In the genomic region with DNA sequence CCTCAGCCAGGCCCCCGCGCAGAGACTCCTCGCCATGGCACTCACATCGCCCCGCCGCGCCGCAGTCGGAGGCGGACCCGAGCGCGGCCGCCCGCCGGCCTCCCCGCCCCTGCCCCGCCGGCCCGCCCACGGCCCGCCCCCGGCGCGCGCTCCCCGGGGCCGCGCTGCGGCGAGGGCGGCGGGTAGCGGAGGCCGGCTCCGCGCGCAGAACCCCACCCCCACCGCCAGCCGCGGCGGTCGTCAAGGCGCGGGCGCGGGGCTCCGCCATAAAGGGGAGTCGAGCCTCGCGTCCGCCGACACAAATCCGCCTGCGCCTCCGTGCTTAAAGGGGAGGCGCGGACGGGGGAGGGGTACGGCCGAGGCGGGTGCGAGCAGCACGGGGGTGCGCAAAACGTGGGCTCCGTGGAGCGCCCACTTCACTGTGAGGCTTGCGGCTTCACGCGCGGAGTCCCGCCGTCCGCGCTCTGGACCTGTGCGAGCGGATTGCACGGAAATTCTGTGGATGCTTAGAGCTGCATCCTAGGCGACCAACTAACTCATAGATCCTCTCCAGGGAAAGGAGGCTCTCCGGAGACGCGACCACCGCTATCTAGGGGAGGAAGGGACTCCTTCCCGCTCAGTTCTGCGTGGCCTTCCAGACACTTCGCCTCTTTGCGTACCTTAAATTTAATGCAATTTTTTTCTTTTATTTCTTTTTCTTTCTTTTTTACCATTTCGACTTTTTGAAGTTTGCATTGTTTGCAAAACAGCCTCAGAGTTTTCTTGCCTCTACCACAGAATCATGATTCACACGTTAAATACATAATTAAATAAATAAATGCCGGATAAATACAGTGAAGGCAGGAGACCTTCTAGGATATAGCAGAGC, we compare ENCODE assay signal across 8 mouse cellular contexts. TPM values are rescaled to one million over a fixed set of nuclear protein-coding genes. Genes with fewer than 3 reads are reported as not detected.
DNase-seq lines count a peak whose midpoint lies in the region; ATAC-seq and TF ChIP-seq lines count a peak whose summit lies in the region.

Gene Fam69a (minus strand): TSS at position 119 of the 868 bp plus-strand sequence.

- H3K4me3 ChIP-seq in embryonic facial prominence, embryonic 14.5 days (ENCODE audit: low read depth, low read length) = peak within 1 kb of the TSS; percentile 82
- peak within 1 kb of the TSS; percentile 77 for H3K4me3 ChIP-seq in kidney, embryonic 14.5 days (ENCODE audit: low read length)
- H3K4me3 ChIP-seq in midbrain, postnatal 0 days (ENCODE audit: low read depth, low read length) = peak within 1 kb of the TSS; percentile 91

- peak; percentile 93 for ATAC-seq in embryonic facial prominence, embryonic 14.5 days (ENCODE audit: low read depth)
- peak; percentile 93 for ATAC-seq in kidney, embryonic 14.5 days (ENCODE audit: low FRiP score, low TSS enrichment)
- peak; percentile 94 for ATAC-seq in midbrain, postnatal 0 days (ENCODE audit: low FRiP score)

- peak within 1 kb of the TSS; percentile 86 for H3K27ac ChIP-seq in embryonic facial prominence, embryonic 14.5 days (replicated peaks; ENCODE audit: low read depth, low read length)
- H3K27ac ChIP-seq in kidney, embryonic 14.5 days (ENCODE audit: low read depth, low read length) = peak within 1 kb of the TSS; percentile 81
- peak within 1 kb of the TSS; percentile 97 for H3K27ac ChIP-seq in midbrain, postnatal 0 days (ENCODE audit: low read depth, low read length)

- DNase-seq in 3T3-L1 (ENCODE audit: low read depth, low spot score) = peak; percentile 61
- peak; percentile 47 for DNase-seq in adrenal gland, adult 8-10 months
- peak; percentile 95 for DNase-seq in embryonic facial prominence, embryonic 14.5 days (ENCODE audit: low spot score)
- peak; percentile 55 for DNase-seq in heart, adult 8-10 months (ENCODE audit: low spot score)
- DNase-seq in liver = peak; percentile 87
- peak; percentile 95 for DNase-seq in midbrain, postnatal 0 days (ENCODE audit: low spot score)
- peak; percentile 74 to 88 for DNase-seq in spleen, postnatal 10 days (ENCODE audit: low spot score in 2 of 2)

- WGBS in embryonic facial prominence, embryonic 14.5 days = under 1% methylated on average over 51 of the region's 91 CpGs
- under 1% methylated on average over 51 of the region's 91 CpGs for WGBS in kidney, embryonic 14.5 days
- under 1% methylated on average over 53 of the region's 91 CpGs for WGBS in midbrain, postnatal 0 days

- no peaks in the 10 kb centered on the region for H3K4me1 ChIP-seq in embryonic facial prominence, embryonic 14.5 days (ENCODE audit: control insufficient read depth, insufficient read depth, low read length)
- no peaks in the 10 kb centered on the region for H3K4me1 ChIP-seq in kidney, embryonic 14.5 days (ENCODE audit: control insufficient read depth, insufficient read depth, low read length)
- H3K4me1 ChIP-seq in midbrain, postnatal 0 days (ENCODE audit: insufficient read depth, low read length) = no peaks in the 10 kb centered on the region; the same call in 1 of the 2 replicates

- no peaks in the 10 kb centered on the region for H3K9me3 ChIP-seq in embryonic facial prominence, embryonic 14.5 days (ENCODE audit: control insufficient read depth, low read length)
- no peaks in the 10 kb centered on the region for H3K9me3 ChIP-seq in kidney, embryonic 14.5 days (ENCODE audit: control insufficient read depth, low read length)
- H3K9me3 ChIP-seq in midbrain, postnatal 0 days (ENCODE audit: low read length) = no peaks in the 10 kb centered on the region

- H3K9ac ChIP-seq in embryonic facial prominence, embryonic 14.5 days (ENCODE audit: low read depth, low read length) = peak within 1 kb of the TSS; percentile 85
- H3K9ac ChIP-seq in kidney, embryonic 14.5 days (ENCODE audit: low read depth, low read length) = peak within 1 kb of the TSS; percentile 83
- H3K9ac ChIP-seq in midbrain, postnatal 0 days (replicated peaks; ENCODE audit: low read length, poor library complexity, severe bottlenecking) = peak within 1 kb of the TSS; percentile 98

- H3K4me2 ChIP-seq in embryonic facial prominence, embryonic 14.5 days (ENCODE audit: low read depth, low read length) = peak within 1 kb of the TSS; percentile 64
- peak within 1 kb of the TSS; percentile 89 for H3K4me2 ChIP-seq in kidney, embryonic 14.5 days (replicated peaks; ENCODE audit: low read depth, low read length)
- H3K4me2 ChIP-seq in midbrain, postnatal 0 days (ENCODE audit: low read depth, low read length, poor library complexity, severe bottlenecking) = peak within 1 kb of the TSS; percentile 66

- no peak for TF ChIP-seq CTCF in midbrain, postnatal 0 days (IDR thresholded peaks at IDR 0.05)

- H3K27me3 ChIP-seq in embryonic facial prominence, embryonic 14.5 days (replicated peaks; ENCODE audit: control insufficient read depth, insufficient read depth, low read length) = no peaks in the 10 kb centered on the region
- H3K27me3 ChIP-seq in kidney, embryonic 14.5 days (ENCODE audit: control insufficient read depth, insufficient read depth, low read length) = no peaks in the 10 kb centered on the region
- H3K27me3 ChIP-seq in midbrain, postnatal 0 days (ENCODE audit: insufficient read depth, low read length) = no peaks in the 10 kb centered on the region

- no peaks in the 10 kb centered on the region for H3K36me3 ChIP-seq in embryonic facial prominence, embryonic 14.5 days (ENCODE audit: control insufficient read depth, insufficient read depth, low read length)
- no peaks in the 10 kb centered on the region for H3K36me3 ChIP-seq in kidney, embryonic 14.5 days (ENCODE audit: control insufficient read depth, insufficient read depth, low read length)
- H3K36me3 ChIP-seq in midbrain, postnatal 0 days (ENCODE audit: insufficient read depth, low read length) = no peaks in the 10 kb centered on the region

RNA-seq across cellular contexts. Expression of gene Fam69a, which starts in this region (rescaled TPM):
- 1 to 10 TPM; 4.2 to 6.4 (median 5.3) TPM for total RNA-seq in adrenal gland, adult 8-10 months (2022)
- polyA plus RNA-seq in embryonic facial prominence, embryonic 14.5 days (2014; fragmentation: Nextera tagmentation; extraction: Ambion mirVana) = 33.0 and 34.2 TPM in 2 replicates
- total RNA-seq in heart, adult 8-10 months (2022) = 10 to 100 TPM in 3 of 4 experiments, 1 to 10 TPM in 1; 9.3 to 12.1 (median 11.2) TPM
- 18.3 and 22.0 TPM in 2 replicates for polyA plus RNA-seq in kidney, embryonic 14.5 days (2014; fragmentation: Nextera tagmentation; extraction: Ambion mirVana)
- 16.2 and 24.6 TPM in 2 replicates for total RNA-seq in midbrain, postnatal 0 days (2014; rRNA removed)
- 77.4 and 79.7 TPM in 2 replicates for polyA plus RNA-seq in midbrain, postnatal 0 days (2015; fragmentation: Nextera tagmentation; extraction: Ambion mirVana)

Comparison
In these comparisons a context has a peak if more than half of its experiments do, and no peak if none do; other contexts are left out.
1. Peak in every context shown above with its lines: DNase-seq, ATAC-seq, H3K4me3 ChIP-seq and H3K27ac ChIP-seq.